Mouse (Mus musculus) embryo, embryonic 10.5 days (tissue): ENCODE measurements at regions not wholly inside any gene's neighbourhood (a gene's known extent, or its start where the extent isn't known, plus 50 kb on each side); places are given as distances from the start of the nearest gene placed in this dataset.

Experiments used
- DNase-seq: peaks from one replicate; pipeline ENCODE4 v3.0.0-alpha.2; 2015; ENCODE audit warnings: low spot score

GRCm38 (mm10) chrX:16421159-16421558, 101.5 kb upstream of the Cypt1 start:
- DNase-seq = no peak

- no peak for DNase-seq
Measured at GRCm38 (mm10) chrX:16421663-16422062, 101.0 kb upstream of the Cypt1 start.

GRCm38 (mm10) chrX:16438088-16438487, 84.6 kb upstream of the Cypt1 start:
- DNase-seq = peak; percentile 0

GRCm38 (mm10) chrX:16450496-16451078, 72.1 kb upstream of the Cypt1 start:
- DNase-seq = peak; percentile 53
